Mouse (Mus musculus) cerebellum, adult 9-11 months (tissue): ENCODE measurements around the gene B4galnt3.
A peak's percentile ranks its signal among the peaks of the same experiment; 100 is the strongest.

Experiments used
- DNase-seq: peaks from one replicate; pipeline ENCODE4 v3.0.0; 2022

Gene B4galnt3

DNA sequence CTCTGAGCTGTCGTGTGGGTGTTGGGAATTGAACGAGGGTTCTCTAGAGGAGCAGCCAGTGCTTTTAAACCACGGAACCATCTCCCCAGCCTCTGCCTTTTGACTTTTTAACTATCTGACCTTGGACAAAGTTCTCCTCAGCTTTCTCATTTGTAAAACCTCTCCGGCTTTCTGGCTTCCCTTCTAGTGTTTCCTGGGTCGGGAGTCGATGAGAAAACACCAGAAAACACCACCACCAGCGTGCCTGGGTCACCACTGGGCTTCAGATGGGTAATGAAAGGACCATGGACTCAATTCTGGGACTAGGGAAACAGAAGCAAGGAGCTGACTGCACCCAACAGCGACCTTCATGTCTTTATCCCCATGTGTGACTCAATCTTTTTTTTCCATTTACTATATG, 20.2 kb downstream of the B4galnt3 start:
- DNase-seq: no peak

DNA sequence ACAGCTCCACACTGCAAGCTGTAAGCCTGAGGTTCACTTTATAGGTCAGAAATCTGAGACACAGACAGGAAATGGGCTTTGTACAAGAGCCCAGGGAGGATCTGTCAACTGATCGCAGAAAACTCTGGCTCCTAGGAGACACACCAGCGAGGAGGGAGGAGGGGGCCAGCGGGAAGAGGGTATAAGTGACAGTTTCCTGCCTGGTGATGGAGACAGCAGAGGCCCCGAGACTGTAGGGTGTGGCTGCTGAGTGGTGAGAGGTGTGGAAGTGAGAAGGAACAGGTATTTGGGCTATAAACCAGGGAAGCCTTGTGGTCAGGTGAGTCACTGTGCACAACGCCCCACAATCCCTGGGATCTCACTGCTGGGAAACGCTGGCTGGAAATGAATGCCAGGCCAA, 30.2 kb downstream of the B4galnt3 start:
- DNase-seq: no peak

DNA sequence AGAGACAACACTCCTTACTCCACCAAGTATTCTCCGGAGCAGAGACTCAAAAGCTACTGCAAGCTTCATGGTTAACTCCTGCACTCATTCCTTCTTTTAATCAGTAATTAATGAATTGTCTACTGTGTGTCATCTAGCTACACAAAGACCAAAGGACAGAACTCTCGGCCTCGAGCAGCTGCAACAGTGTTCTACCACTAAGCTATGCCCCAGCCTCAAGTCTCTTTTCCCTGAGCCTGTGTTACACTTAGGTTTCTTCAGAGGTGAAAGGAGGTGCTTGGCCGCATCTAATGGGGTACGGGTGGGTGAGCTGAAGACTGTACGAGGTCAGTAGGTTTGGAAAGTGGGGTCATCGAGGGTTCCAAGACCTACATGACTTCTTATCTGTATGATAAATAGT, 30.8 kb downstream of the B4galnt3 start:
- DNase-seq: no peak

DNA sequence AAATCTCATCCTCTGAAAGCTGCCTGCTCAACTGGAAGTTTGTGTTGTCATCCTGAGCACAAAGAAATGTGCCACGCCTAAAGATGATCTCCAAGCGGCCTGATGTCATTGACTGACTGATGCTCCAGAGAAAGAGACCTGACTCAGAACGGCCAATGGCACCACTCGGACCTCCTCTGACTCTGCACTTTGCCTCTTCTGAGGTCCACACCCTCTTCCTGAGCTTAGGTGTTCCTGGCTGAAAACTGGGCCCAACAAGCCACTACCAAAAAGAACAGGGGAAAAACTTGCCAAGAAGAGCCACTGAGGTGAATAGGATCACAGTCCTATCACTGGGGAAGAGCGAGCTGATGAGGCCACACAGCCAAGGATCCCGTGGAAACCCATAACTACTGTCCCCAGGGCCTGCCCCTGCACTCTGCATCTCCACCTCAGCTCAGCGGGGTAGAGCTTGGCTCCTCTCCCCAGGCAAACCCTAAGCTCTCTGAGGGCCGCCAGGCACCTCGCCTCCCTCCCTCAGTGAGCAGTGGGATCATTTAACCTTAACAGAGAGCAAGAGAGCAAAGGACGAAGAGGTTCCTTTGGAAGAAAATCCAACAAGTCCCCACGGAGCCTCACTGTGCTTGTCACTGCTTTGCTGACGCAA, 31.4 kb downstream of the B4galnt3 start:
- no peak for DNase-seq

DNA sequence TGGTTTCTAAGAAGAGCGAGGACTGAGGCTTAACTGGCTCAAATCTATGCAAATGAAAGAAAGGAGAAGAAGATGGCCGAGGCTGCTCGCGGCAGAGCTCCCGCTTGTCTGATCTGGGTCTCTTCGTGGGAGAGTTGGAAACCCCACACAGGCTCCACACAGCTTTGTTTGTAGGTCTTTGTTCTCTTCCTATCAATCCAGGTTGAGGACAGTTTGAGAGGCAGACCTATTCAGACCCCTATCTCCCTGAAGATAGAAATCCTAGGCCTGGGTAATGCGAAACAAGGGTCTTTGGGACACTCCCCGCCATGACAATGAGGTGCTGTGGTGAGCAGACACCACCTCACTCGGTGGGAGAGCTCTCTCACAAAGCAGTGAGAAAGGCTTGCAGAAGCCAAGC, 34.9 kb downstream of the B4galnt3 start:
- no peak for DNase-seq

DNA sequence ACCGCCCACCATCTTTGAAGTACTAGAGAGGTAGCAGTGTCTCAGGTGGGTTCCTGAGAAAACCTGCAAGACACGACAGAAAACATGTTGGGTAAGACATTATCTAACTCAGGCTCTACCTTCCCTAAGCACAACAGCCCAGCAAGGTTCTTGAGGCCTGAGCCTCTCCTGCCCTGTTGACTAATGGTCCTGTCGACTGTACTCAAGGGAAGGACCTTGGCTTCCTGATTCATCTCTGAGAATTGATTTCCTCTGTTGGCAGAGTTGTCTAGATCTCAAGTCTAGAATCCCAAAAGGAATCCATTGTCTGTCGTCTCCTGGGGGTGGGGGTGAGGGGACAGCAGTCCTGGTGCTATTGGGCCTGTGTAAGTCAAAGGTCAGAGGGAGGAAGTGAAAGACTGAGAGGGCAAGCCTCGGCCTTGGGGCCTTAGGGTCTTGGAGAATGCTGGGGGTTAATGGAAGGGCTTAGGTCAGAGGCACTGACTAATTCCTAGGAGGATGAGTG, 37.9 kb downstream of the B4galnt3 start:
- no peak for DNase-seq

DNA sequence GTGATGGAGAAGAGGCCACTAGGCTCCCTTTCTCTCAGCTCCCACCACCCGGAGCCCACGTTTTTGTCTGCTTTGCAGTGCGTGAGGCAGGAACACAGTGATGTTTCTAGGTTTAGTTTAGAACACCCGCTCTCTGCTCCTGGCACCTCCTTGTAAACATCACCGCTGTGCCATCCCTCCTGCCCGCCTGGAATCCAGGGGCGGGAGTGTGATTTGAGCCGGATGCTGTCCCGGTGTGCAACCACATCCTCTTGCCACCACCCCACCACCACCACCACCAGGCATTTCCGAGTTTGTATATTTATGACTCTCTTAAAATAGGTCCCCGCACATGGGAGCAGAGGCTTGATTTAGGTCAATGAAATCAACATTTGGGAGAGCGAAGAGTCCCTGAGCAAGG, 38.7 kb downstream of the B4galnt3 start:
- no peak for DNase-seq

DNA sequence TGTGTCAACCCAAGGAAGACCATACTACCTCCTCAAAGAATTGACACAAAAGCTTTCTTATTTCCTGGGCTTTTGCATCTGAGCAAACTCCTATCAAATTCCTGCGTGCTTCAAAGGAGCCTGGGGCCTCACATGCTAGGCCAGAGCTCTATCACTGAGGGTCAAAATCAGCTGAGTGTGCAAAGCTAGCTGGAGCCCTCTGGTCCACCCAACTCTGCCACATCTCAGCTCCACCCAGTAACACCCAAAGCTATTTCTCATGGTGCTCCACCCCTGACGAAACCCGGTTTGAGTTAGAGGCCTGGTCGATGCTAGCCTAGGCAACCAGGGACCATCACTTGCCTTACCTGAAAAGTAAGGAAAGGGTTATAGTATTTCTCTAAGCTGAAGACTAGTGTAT, 39.2 kb downstream of the B4galnt3 start:
- DNase-seq: no peak

DNA sequence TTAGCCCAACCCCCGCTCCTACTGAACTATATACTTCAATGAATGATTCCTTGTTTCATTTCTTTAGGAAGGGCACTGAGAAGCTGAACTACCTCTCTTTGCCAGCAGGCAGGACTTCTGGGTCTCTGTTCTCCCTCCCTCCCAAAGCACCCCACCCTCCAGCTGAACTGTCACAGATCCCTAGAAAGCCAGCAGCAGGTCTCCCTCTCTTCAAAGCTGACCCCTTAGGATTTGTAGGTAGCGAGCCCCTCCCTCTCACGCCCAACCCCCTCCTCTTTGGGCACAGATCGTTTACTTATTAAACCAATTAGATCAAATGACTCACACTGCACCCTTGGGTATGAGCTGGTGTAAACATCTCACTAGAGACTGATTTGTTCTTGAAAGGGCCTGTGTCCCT, 39.7 kb downstream of the B4galnt3 start:
- DNase-seq: no peak

DNA sequence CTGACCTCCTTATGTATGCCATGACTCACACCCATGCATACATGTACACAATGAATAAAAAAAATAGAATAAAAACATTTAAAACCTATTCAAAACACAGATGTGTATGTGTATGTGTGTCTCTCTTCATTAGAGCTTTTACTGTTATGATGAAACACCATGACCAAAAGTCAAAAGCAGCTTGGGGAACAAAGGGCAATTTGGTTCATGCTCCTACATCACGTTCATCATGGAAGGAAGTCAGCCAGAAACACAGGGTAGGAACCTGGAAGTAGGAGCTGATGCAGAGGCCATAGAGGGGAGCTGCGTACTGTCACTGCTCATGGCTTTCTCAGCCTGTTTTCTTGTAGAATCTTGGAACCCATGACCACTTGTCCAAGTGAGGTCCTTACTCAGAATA, 41.6 kb downstream of the B4galnt3 start:
- DNase-seq: no peak

DNA sequence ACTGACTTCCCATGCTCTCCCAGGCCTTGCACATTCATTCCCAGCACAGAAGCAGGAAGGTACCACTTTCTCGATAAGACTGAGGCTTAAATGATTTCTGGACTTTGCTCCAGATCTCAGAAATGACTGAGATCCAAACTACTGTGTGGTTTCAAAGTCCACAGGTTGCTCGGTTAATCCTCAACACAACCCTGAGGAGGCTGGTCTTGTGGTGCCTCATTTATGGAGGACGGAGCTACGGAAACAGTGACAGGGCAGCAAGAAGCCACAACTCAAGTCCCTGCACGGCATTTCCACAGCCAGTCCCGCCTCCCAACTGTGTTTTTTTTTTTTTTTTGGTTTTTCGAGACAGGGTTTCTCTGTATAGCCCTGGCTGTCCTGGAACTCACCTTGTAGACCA, 43.3 kb downstream of the B4galnt3 start:
- no peak for DNase-seq

DNA sequence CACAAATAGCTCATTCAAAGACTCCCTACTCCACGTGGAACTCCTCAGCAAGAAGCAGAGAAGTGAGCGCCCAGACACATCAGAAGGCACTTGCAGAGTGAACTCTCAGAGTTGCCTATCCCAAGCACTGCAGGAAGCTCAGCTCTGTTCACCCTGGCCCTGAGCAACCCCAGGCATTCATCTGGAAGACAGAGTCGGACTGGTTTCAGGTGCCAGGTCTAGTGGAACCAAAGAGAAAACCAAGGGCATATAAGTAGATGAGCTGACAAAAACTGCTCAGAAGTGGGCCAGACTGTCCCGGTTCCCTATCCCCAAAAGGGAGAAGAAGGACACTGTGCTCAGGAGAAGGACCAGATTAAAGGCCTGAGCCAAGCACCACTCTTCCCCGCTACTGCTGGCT, 44.5 kb downstream of the B4galnt3 start:
- DNase-seq: no peak

DNA sequence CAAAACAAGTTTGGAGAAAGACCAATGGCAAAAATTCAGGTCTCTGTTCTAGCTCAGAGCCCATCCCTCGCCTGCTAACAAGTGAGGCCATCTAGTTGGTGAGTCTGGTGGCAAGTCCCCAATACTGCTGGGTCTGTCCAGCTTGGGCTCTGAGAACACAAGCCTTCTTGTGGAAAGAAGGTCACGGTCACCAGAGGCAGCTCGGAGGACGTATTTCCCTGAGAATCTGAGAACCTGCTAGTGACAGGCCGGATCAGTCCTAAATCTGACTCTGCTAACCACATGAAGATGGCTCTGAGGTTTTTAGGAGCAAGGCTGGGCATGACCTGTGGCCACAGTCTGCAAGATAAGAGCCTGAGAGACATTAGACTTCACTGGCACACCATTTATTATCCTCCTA, 47.7 kb downstream of the B4galnt3 start:
- no peak for DNase-seq

DNA sequence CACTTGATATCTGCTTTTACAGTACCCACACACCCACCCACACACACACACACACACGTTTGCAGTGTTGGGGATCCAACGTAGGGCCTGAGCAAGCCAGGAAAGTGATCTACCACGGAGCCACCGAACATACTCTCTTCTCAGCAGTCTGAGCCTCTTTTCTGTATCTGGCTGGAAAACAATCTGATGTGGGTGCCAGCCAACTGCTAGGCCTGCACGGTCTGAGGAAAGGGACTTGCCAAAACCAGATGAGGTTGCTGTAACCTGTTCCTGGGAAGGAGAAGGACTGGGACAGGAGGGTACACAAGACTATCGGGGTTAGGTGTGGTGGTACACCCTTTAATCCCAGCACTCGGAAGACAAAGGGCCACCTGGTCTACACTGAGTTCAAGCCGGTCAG, 51.1 kb downstream of the B4galnt3 start:
- DNase-seq: no peak

DNA sequence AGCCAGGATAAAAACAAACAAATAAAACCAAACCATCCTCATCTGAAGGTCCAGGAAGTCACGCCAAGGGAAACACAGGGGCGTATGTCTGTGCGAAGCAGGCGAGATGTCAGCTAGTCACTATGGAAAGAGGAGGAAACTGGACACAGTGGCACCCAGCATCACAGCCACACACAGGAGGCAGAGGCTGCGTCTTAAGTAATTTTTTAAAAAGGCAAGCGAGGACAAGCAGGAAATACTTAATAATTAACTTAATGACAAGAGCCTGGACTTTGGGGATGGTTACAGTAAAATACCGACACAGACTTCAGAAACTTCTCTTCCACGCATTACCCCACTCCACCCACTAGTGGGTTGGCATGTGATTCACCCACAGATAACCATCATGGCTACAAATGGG, 51.8 kb downstream of the B4galnt3 start:
- DNase-seq: no peak

DNA sequence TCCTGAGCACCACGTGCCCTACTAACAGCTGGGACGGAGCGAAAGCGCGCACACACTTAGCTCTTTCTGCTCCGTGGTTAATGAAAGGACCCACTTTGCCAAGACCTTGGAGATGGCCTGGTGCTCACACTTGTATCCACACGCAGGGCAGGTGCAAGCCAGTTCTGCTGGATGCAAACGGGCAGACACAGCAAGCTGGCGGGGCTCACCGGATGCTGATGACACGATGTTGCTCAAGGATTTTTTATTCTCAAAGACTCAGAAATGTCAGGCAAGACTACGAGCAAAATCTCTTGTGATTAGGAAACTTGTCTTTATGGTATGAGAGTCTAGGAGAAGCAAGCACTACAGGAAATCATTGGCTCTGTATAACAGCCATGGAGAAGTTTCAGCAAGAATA, 52.9 kb downstream of the B4galnt3 start:
- no peak for DNase-seq

DNA sequence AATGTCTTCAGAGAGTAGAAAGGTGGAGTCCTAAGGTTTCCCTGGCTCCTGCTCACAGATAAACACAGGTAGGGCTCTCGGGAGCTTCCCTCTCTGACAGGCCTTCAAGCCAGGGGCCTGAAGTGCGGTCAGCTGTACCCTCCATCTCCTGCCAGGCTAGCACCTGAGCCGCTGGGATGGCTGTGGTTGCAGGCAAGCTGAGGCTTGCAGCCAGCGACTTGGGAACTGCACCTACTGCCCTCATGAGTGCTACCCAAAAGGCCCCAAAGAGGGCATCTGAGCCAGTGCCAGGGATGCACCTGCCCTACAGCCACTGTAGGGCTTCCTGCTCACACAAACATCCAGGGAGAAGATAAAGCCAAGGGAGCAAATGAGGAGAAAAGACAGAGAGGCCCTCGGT, 53.9 kb downstream of the B4galnt3 start:
- peak; percentile 42 for DNase-seq

DNA sequence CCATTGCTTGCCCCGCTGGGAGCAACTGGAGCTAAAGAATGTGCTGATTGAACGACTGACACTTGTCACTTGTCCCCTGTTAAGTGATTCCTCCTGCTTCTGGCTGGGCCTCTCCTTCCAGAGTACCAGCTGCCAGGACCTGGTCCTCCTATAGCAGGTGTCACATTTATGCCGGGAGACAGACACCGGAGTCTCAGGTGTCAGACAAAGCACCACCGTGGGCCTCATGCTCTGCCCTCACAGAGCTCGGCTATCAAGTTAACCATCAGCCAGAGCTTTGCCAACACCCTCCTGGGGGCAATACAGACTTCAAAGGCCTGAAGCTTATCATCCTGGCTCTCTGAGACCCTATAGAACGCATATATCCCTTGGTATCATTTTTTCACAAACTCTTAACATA, 58.5 kb downstream of the B4galnt3 start:
- DNase-seq: no peak

DNA sequence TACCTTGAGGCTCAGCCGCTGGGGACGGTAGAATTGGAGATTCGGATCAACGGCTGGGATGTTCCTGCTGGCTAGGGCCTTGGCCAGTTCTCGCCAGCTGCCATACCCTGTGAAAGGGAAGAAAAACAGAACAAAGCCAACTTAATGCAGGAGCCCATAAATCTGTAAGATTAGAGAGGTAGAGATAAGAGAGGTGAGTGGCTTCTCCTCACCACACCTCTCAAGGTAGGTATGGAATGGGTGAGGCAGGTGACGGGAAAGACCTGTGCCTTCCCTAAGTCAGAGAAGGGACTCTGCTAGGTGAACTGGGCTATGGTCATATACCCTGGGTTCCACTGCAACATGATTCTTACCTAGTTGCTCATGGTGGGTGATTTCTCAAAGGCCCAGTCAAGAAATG, 61.5 kb downstream of the B4galnt3 start:
- no peak for DNase-seq

DNA sequence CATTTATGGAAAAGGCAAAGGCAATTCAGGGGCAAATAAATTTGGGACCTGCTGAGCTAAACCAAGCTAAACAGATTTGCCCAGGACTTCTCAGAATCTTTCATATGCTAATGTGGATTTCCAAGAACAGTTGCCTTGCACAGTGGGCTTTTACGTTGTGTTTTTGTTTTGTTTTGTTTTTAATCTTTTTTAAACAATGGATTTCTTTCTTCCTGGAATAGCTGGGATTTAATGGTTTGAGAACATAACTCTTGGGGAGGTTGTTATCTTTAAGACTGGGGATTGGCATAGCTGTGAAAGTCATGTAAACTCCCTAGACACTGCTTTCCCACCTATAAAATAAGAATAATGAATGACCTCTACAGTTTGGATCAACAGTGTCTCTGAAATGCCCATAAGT, 63.9 kb downstream of the B4galnt3 start:
- no peak for DNase-seq

DNA sequence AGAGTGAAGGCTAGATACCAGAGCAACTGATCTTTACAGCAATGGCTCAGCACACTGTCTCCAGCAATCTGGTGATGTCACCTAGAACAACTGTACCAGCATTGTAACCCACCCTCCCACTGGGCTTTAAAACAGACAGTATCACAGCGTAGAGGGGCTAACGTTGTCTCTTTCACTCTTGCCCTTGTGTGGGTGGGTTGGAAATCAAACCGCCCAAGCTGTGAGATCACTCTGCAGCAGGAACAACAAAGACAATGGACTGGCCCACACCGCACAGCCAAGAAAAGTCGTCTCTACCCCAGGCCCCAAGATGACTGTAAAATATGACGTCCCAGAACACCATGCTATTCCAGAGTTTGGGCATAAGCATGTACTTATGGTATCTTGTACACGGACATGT, 64.6 kb downstream of the B4galnt3 start:
- DNase-seq: no peak

DNA sequence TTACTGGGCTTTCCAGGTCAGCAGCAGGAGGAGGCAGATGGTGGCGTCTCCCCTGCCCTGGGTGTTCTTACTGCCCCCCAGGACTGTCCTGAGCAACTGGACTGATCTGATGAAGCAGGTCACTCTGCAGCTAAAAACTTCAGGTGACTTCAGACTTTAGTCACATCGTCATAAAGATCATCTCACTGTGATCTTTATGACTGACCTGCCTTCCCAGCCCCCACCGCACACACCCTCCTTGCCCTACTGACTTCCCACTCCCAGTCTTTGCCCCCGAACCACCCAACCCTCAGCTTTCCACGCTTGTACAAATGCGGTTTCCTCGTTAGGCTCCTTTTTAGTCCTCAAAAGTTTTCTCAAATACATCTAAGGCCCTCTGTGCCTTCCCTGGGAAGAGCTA, 67.3 kb downstream of the B4galnt3 start:
- DNase-seq: no peak

DNA sequence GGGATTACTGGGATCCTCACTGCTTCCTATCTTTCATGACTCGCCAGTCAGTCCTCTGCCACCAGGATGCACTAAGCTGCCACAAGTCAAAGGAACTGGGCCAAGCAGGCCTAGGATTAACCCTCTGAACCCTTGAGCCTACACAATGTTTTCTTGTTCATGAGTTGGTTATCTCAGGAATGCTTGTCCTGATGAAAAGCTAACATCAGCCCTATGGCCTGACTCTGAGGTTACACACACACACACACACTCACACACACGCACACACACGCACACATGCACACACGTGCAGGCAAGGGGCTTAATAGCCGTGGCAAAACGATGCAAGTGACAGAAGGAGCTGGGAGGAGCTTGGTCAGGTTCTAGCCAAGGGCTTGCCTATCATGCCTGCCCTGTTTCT, 69.0 kb downstream of the B4galnt3 start:
- DNase-seq: no peak

DNA sequence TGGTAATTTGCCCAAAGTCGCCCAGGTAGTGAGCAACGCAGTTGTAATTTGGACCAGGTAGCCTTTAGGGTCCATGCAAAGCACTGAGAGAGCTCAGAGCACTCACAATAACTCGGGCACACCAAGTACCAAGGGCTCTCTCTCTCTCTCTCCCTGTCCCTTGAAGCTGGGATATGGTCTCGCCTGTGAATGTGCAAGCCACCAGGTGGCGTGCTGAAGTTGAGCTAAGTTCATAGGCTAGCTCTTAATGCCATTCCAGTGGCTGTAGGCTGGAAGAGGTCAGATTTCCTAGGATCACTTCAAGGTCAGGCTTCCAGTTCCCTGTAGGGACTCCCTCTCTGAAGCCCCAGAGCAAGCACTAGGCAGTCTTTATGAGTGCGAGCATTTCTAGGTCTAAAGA, 71.7 kb downstream of the B4galnt3 start:
- peak; percentile 14 for DNase-seq

DNA sequence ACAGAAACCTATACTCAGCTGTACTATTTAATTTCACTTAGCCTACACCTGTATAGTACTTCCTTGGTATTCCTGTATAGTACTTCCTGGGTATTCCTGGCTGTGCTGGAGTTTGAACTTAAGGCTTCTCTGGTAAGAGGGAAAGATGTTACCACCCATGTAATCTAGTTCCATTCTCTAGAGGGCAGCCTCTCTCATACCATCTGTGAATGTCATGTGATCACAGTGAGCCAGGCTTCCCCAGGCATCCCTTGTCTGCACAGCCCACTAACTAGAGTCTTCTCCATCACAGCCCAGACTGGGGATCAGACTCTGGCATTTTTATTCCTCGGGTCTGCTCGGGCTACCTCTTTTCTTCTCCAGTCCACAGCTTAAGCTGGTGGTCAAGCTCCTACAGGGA, 75.1 kb downstream of the B4galnt3 start:
- no peak for DNase-seq

DNA sequence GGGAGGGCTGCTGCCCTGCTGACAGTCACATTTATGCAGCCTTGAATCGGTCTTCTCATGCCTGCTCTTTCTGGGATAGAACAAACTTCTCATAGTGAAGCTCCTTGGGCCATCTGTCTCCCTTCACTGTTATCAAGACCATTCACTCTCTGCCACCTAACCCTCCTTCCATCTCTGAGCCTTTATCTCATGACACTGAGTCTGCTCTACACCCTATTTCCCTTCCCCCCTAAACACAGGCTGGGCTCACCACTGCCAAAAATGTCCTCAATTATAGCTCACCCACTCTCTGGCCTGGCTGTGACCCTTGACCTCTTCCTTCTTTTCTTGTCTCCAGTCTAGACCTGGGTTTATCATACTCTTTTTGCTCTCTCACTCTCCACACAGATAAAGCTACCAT, 77.7 kb downstream of the B4galnt3 start:
- DNase-seq: no peak
